Mouse (Mus musculus) retina, embryonic 14.5 days (tissue): ENCODE measurements at regions not wholly inside any gene's neighbourhood (a gene's known extent, or its start where the extent isn't known, plus 50 kb on each side); places are given as distances from the start of the nearest gene placed in this dataset.

ENCODE experiments used
- DNase-seq: peaks from one replicate; pipeline ENCODE4 v3.0.0-alpha.2; 2015; ENCODE audit warnings: low spot score

- no peak for DNase-seq
These were observed 153.6 kb downstream of the Thbs2 start for GRCm38 (mm10) chr17:14540269-14540975.

GRCm38 (mm10) chr17:14539651-14540050 lies 154.4 kb downstream of the Thbs2 start:
- DNase-seq, result no peak

DNA sequence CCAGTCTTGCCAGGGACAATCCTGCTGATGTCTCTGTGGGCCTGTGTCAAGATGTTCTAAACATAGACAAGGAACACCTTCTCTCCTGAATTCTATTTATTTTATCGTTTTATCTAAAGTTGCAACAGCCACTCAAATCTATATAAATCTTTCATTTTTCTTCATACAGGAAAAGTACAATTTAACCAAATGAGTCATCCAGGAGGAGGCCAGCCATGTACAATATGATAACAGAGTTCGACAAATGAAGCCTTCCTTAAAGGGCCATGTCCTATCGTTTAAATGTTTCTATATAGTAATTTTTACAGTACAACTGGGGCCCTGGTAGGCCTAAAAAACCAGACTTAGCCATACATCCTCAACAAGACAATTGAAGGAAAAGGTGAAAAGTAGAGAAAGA lies 154.8 kb downstream of the Thbs2 start:
- no peak for DNase-seq

DNA sequence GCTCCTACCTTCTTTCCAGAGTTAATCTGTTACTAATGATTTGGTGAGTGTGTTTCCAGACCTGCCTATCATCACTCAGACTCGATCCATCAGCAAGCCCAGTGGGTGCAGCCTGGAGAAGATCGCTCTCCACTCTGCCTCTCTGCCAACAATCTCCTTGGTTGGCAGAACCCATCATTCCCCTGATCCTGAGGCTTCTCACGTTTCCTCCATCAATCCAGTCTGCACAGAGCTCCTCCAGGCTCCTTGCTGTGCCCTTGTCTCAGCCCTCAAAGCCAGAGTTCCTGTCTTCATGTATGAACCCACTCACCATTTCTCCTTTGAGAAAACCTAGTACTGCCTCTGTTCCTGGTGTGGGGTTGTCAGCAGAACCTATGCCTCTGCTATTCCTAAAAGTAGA lies 155.5 kb downstream of the Thbs2 start:
- DNase-seq, result no peak

DNA sequence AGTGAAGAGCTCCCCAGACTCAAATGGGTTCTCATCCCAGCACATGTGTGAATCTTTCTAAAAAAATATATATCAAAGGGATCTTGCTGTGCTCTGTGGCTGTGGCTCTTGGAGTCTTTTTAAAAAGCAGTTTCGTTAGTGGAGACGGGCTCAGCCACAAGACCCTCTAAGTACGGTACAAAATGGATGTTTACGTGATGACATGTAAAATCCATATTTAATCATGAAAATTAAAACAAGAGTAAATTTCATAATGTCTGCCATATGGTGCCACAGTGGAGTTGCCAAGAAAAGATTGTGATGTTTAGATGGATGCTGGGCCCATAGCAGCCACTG lies 161.1 kb downstream of the Thbs2 start:
- DNase-seq, result no peak

DNA sequence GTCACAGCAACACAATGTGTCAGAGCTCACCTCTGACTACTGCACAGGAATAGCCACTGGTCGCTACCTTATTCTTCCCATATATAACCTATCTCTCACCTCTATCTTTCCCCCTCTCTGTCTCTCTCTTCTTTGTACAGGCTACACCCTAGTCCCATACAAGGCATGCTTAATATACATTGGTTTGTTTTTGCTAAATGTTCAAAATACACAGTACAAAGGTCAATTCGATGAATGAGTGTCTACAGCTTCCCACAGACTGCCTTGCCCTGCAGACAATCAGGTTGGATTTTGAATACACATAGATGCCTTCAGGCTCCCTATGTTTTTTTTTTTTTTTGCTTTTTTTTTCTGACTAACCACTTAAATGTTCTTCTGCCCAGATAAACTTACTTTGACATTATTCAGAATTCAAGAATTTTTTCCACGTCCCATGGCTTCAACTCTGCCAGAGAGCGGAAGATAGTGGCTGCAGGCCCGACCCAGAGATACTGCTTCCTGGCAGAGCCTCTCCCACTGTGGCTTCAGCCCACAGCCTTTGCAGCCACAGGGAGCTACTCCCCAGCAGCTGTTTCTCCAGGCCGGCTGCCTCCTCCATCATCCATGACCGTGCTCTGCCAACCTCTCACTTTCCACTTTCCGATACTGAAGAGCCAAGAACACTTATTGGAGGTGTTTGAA lies 161.6 kb downstream of the Thbs2 start:
- DNase-seq, result no peak

- DNase-seq, result no peak
These were observed 162.2 kb downstream of the Thbs2 start for GRCm38 (mm10) chr17:14531796-14532195.

DNA sequence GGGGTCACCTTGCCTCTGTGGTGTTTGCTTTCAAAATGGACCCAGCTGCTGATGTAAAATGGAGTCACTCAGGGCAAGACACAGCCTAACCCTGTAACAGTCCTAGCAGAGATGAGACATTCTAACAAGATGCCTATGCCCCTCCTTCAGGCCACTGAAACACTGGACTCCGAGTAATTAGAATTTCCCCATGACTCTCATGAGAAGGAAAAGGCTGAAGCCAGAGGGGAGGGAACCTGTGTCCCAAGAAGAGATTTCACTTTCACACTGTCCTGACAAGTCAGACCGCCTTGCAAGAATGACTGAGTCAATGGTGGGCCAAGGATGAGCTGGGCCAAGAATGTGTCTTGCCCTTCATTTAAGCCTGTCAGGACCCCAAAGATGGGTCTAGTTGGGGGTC lies 166.3 kb downstream of the Thbs2 start:
- no peak for DNase-seq

DNA sequence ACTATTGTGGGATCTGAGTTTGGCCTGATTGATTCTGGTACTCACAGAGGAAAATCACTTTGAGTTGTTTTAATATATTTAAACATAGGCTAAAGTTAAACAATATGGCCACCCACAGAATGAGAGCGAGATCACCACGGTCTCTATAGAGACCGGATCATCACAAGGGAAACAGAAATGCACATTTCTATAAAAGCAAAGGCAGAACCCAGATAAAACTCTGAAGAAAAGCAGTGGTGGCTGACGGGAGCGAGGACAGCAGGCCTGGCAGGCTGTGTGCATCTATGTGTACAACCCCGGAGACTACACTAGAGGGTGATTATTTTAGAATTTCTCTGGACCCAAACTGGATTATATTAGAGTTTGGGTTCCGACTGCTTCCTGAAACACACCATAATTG lies 168.8 kb downstream of the Thbs2 start:
- DNase-seq, result no peak

DNA sequence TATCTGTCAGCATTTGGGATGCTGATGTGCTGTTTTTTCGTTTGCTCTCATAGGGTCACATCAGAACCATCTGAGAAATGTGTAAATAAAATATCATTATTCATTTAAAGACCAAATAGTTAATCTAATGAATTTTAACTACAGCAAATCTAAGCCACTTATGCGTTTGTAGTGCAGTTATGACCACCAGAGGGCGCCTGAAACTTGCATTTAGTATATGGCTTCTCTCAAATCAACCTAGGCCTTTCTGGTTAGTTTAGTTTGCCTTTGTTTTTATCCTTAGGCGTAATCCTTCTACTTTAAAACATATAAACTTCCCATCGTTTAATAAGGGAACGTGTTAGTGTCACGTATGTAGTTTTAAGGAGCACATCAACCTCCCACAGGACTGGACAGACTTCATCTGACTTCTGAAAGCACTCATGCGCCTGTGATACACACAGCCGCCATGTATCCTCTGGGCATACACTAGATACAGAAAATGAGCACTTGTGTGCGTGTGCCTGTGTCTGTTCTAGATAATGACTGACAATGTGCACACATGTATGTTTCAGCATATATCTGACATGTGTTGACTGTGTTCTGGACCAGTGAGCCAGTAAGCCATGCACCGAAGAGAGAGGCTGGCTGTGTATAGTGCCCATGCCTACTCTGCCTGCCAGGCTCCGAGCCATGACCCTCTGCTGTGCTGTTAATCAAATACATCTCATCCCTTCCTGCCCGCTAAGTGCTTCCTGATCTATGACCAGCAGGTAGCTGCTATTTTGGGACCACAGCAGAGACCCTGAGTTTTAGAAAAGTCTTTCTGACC lies 169.4 kb downstream of the Thbs2 start:
- peak; percentile 90 for DNase-seq

DNA sequence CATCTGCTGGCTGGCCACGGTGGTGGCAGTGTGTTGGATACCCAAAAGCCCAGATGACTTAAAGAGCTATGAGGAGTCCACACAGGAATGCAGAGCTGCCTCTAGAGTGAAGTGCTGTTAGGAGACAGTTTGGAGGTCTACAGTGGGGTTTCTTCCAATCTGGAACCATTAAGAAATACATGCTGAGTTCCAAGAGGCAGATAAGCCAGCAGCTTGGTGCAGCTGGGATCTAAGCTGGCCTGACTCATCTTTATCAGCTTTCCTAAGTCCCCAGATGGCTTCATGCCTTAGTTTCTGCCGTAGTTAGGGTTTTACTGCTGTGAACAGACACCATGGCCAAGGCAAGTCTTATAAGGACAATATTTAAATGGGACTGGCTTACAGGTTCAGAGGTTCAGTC lies 172.0 kb downstream of the Thbs2 start:
- no peak for DNase-seq

- DNase-seq, result peak; percentile 89
These were observed 173.5 kb downstream of the Thbs2 start for GRCm38 (mm10) chr17:14520565-14520964.

DNA sequence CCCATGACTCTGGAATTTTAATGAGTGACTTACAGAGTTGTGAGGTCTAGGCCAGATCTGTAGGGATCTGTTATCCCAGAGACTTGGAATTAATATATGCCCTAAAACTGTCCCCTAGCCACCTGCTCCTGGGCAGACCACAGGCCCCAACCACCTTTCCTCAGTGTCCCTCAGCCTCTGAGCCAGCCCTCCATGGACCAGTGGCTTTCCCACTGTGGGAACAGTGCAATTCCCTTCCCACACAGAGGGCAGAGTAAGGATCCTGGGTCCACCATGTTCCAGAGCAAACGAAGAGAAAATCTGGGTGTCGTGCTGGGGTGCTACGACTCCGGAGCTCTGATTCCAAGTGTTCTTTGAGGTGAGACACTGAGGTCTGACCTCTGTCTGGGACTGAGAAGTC lies 174.7 kb downstream of the Thbs2 start:
- no peak for DNase-seq

DNA sequence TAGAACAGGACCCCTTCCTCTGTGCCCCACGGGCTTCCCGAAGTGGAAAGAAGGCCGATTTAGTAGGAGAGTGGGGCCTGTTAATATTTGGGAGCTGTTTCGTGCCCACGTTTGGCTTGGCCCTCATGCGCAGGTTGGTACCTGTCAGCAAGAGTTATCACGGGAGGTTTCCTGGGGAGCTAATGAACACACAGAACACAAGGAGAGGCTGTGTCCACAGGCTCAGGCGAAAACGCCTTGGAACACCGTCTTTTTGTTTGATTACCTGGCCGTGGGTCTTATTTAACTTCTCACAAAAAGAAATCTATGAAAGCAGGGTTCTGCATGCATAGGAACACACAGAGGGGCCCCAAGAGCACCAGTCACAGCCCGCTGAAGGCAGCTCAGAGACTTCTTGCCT lies 175.8 kb downstream of the Thbs2 start:
- no peak for DNase-seq

GRCm38 (mm10) chr17:14517368-14517767 lies 176.7 kb downstream of the Thbs2 start:
- DNase-seq, result no peak

- DNase-seq, result peak; percentile 75
These were observed 177.9 kb downstream of the Thbs2 start for GRCm38 (mm10) chr17:14516097-14516496.

DNA sequence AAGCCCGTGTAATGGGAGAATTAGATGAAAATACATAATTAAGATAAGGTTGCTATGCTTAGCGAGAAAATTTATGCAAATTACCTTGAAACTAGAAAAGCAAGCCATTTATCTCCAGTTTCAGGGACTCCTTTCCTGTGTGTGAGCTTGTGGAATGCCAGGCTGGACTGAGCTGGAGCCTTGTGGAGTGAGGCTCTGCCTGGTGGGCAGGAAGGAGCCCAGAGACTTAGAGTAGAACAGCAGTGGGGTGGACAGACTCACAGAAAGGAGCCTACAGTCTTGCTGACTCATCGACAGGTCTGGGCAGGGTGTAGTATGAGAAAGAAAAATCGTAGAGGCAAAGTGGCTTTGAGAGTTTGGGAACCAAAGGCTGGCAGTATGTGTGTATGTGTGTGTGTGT lies 180.6 kb downstream of the Thbs2 start:
- DNase-seq, result no peak

GRCm38 (mm10) chr17:14510486-14510885 lies 183.5 kb downstream of the Thbs2 start:
- DNase-seq, result no peak

GRCm38 (mm10) chr17:14507111-14507510 lies 186.9 kb downstream of the Thbs2 start:
- no peak for DNase-seq

GRCm38 (mm10) chr17:14506123-14506522 lies 187.9 kb downstream of the Thbs2 start:
- no peak for DNase-seq

DNA sequence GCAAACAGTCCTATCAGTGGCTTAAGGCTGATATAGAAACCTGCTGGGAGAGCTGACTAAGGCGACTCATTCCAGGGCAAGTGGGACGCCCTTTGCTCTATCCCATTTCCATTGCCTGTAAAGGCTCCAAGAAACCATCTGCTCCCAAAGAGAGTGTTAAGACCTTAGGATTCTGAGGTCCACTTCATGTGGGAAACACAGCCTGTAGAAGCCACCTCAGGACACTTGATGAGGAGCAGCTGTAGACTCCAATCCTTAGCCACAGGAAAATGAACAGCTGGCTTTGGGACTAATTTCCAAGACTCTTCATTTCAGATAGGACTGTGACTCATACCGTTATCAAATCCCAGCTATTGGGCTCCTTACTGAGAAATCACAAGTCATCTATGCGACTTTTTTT lies 188.6 kb downstream of the Thbs2 start:
- no peak for DNase-seq

GRCm38 (mm10) chr17:14503670-14504069 lies 190.4 kb downstream of the Thbs2 start:
- no peak for DNase-seq

GRCm38 (mm10) chr17:14501341-14501740 lies 192.7 kb downstream of the Thbs2 start:
- DNase-seq, result no peak
